Comparison of ENCODE assay signal across 9 mouse cellular contexts in the genomic region with DNA sequence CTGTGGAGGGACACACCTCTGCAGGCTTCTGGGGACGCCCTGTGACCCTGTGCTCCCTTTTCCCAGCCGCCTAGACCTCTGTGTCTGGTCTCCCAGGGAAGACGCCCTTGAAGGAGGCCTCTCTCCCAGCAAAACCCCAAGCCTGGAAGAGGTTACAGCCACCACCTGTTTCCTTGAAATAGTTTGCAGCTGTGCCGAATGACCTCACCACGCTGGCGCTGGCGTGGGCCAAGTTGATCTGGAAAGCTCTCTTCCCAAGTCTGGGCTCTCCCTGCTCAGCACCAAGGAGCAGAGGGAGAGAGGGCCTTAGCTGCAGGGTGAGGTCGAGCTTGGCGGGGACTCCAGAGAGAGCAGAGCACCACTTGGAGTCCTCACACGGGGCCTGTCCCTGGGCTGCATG. TPM values are rescaled to one million over a fixed set of nuclear protein-coding genes. Genes with fewer than 3 reads are reported as not detected.
DNase-seq lines count a peak whose midpoint lies in the region; ATAC-seq and TF ChIP-seq lines count a peak whose summit lies in the region.
"Had no signal": no experiment of that assay in that cellular context is flagged by ENCODE, and none has a peak within 500 bp of the region (broad histone marks: within the 10 kb centered on the region; RNA-seq: fewer than 3 reads in every experiment).

No protein-coding gene starts in this region.

- WGBS in lung, adult 2 months, result 27% methylated on average over 10 of the region's 10 CpGs
- 19% methylated on average over 10 of the region's 10 CpGs for WGBS in limb, embryonic 13.5 days

- H3K4me1 ChIP-seq in lung, adult 2 months (ENCODE audit: control insufficient read depth, insufficient read depth, low read length), result no peaks in the 10 kb centered on the region
- H3K4me1 ChIP-seq in limb, embryonic 13.5 days, result peaks cover 17% of the 10 kb centered on the region

- peak; percentile 86 for ATAC-seq in limb, embryonic 13.5 days (ENCODE audit: low FRiP score, low read depth)
- ATAC-seq: forebrain, embryonic 16.5 days had no signal

- H3K4me3 ChIP-seq in lung, adult 2 months (replicated peaks; ENCODE audit: extremely low read depth, low read depth, low read length), result no peak overlapping the region
- no peak overlapping the region for H3K4me3 ChIP-seq in limb, embryonic 13.5 days
- no peak overlapping the region for H3K4me3 ChIP-seq in left cerebral cortex, adult 2 months

- H3K27me3 ChIP-seq in limb, embryonic 13.5 days, result no peaks in the 10 kb centered on the region

- intact Hi-C loops in left cerebral cortex, adult 2 months (cut with DNase I), result no loop called here

- TF ChIP-seq POLR2A in lung, adult 2 months (IDR thresholded peaks at IDR 0.05; ENCODE audit: borderline replicate concordance, extremely low read depth, low read depth, low read length), result no peak

- H3K9me3 ChIP-seq in limb, embryonic 13.5 days, result no peaks in the 10 kb centered on the region

- peak; percentile 57 to 60 for DNase-seq in lung, adult 18-20 months
- no peak for DNase-seq in lung, adult 2 months
- DNase-seq in gastrocnemius, adult 8-10 months (ENCODE audit: low spot score in 2 of 2), result peak; percentile 91 to 95
- peak; percentile 67 to 79 for DNase-seq in urinary bladder, postnatal 36 days (ENCODE audit: low spot score in 2 of 2)
- no peak for DNase-seq in left cerebral cortex, adult 2 months (ENCODE audit: extremely low spot score in 1 of 2, low spot score in 2 of 2)
- no peak for DNase-seq in frontal cortex, postnatal 10 days (ENCODE audit: low spot score in 2 of 2)

- no peak overlapping the region; the same call in 1 of the 2 replicates for H3K4me2 ChIP-seq in limb, embryonic 13.5 days (replicated peaks)

- H3K27ac ChIP-seq in limb, embryonic 13.5 days, result peak overlapping the region; percentile 48; the same call in 1 of the 2 replicates
- no peak overlapping the region for H3K27ac ChIP-seq in left cerebral cortex, adult 2 months
- H3K27ac ChIP-seq: macrophage had no signal

- no peak overlapping the region for H3K9ac ChIP-seq in limb, embryonic 13.5 days

- TF ChIP-seq CTCF in lung, adult 2 months (IDR thresholded peaks at IDR 0.05; ENCODE audit: insufficient read depth, low read length), result no peak
- TF ChIP-seq CTCF in left cerebral cortex, adult 2 months (IDR thresholded peaks at IDR 0.05), result no peak

- H3K36me3 ChIP-seq in limb, embryonic 13.5 days, result no peaks in the 10 kb centered on the region

RNA-seq across cellular contexts. Expression of gene Ston2, which starts 1.8 kb away (rescaled TPM):
- 22.2 and 23.7 TPM in 2 replicates for polyA plus RNA-seq in lung, adult 2 months (2012; rRNA removed)
- 10 to 100 TPM; 51.5 to 79.1 (median 69.6) TPM for total RNA-seq in gastrocnemius, adult 8-10 months (2022)
- 6.2 and 7.4 TPM in 2 replicates for polyA plus RNA-seq in limb, embryonic 13.5 days (2015; fragmentation: Nextera tagmentation; extraction: Ambion mirVana)
- 10 to 100 TPM; 17.1 to 20.2 TPM for total RNA-seq in left cerebral cortex, adult 2 months (2021)

Comparison
In these comparisons a context has a peak if more than half of its experiments do, and no peak if none do; other contexts are left out.
1. DNase-seq: peak in lung, adult 18-20 months (2 of 2), gastrocnemius, adult 8-10 months (2 of 2) and urinary bladder, postnatal 36 days (2 of 2); none in lung, adult 2 months (single experiment), left cerebral cortex, adult 2 months (0 of 2) and frontal cortex, postnatal 10 days (0 of 2).